Mouse (Mus musculus) heart, adult 18-20 months (tissue): ENCODE data around the gene Vmn1r198. TPM values are rescaled to one million over a fixed set of nuclear protein-coding genes. Genes with fewer than 3 reads are reported as not detected.
"Not testable (repeated sequence)": the region's sequence is repeated elsewhere in the genome, so short reads cannot be mapped to it uniquely, and the experiment has no call there.

ENCODE experiments used
- DNase-seq, 2 experiments: peaks; one replicate each; pipeline ENCODE4 v3.0.0; 2021 to 2022; ENCODE audit warnings: mixed read lengths in 1 of 2
- long read RNA-seq, 2 experiments: library from polyadenylated mRNA; stranded (forward); transcript quantifications; one replicate each; pipeline ENCODE4 v2.0.0; 2021
- total RNA-seq, 2 experiments: library from RNA; stranded (reverse); gene quantifications; 2 replicates each; pipeline ENCODE4 v1.2.3; 2021

Gene Vmn1r198
- total RNA-seq: not detected
- long read RNA-seq, experiment 1: 0 reads
- long read RNA-seq, experiment 2: 0 reads

GRCm38 (mm10) chr13:22350064-22350463, at the start of gene Vmn1r198:
Gene Vmn1r198, plus strand, starts transcription at chr13:22350364.
- DNase-seq: no peak

- not testable (repeated sequence) for DNase-seq
Measured at GRCm38 (mm10) chr13:22308075-22308474, 42.1 kb upstream of the Vmn1r198 start.

GRCm38 (mm10) chr13:22315361-22315760, 34.8 kb upstream of the Vmn1r198 start:
- DNase-seq: no peak

GRCm38 (mm10) chr13:22317366-22317765, 32.8 kb upstream of the Vmn1r198 start:
- no peak for DNase-seq

- no peak for DNase-seq
Measured at GRCm38 (mm10) chr13:22320091-22320490, 30.1 kb upstream of the Vmn1r198 start.

GRCm38 (mm10) chr13:22324289-22324688, 25.9 kb upstream of the Vmn1r198 start, which contains the start of gene Vmn1r197:
Gene Vmn1r197, plus strand, starts transcription at chr13:22324589.
- no peak for DNase-seq

GRCm38 (mm10) chr13:22333269-22333668, 16.9 kb upstream of the Vmn1r198 start:
- no peak for DNase-seq

GRCm38 (mm10) chr13:22335565-22335964, 14.6 kb upstream of the Vmn1r198 start:
- no peak for DNase-seq

- DNase-seq: no peak
Measured at GRCm38 (mm10) chr13:22350813-22351212, 649 bp downstream of the Vmn1r198 start.

- DNase-seq: no peak
Measured at GRCm38 (mm10) chr13:22379518-22379917, 29.4 kb downstream of the Vmn1r198 start, which contains the start of gene Vmn1r199. Gene Vmn1r199, plus strand, starts transcription at chr13:22379818.

- DNase-seq: peak; percentile 27 to 38
Measured at GRCm38 (mm10) chr13:22381128-22381527, 31.0 kb downstream of the Vmn1r198 start.

- DNase-seq: no peak
Measured at GRCm38 (mm10) chr13:22383401-22383800, 33.2 kb downstream of the Vmn1r198 start.

GRCm38 (mm10) chr13:22387050-22387449, 36.9 kb downstream of the Vmn1r198 start:
- DNase-seq: no peak

- DNase-seq: no peak
Measured at GRCm38 (mm10) chr13:22390073-22390472, 39.9 kb downstream of the Vmn1r198 start, which contains the start of gene Vmn1r200. Gene Vmn1r200, plus strand, starts transcription at chr13:22390373.

- no peak for DNase-seq
Measured at GRCm38 (mm10) chr13:22402978-22403377, 52.8 kb downstream of the Vmn1r198 start.

Other genes starting within 250 kb of the Vmn1r198 start
- gene Vmn1r189, start 244.5 kb upstream of the Vmn1r198 start, total RNA-seq: not detected
- gene Vmn1r191, start 166.4 kb upstream of the Vmn1r198 start, total RNA-seq: not detected
- not detected for gene Vmn1r192, start 159.2 kb upstream of the Vmn1r198 start, total RNA-seq
- gene Vmn1r193, start 127.2 kb upstream of the Vmn1r198 start, total RNA-seq: not detected
- gene Vmn1r194, start 106.1 kb upstream of the Vmn1r198 start, total RNA-seq: not detected
- not detected for gene Vmn1r195, start 79.8 kb upstream of the Vmn1r198 start, total RNA-seq
- gene Vmn1r196, start 60.4 kb upstream of the Vmn1r198 start, total RNA-seq: not detected
- not detected for gene Vmn1r197, start 25.8 kb upstream of the Vmn1r198 start, total RNA-seq
- gene Vmn1r199, start 29.5 kb downstream of the Vmn1r198 start, total RNA-seq: not detected
- gene Vmn1r200, start 40.0 kb downstream of the Vmn1r198 start, total RNA-seq: not detected
- gene Vmn1r201, start 121.6 kb downstream of the Vmn1r198 start, total RNA-seq: not detected
- gene Vmn1r202, start 155.0 kb downstream of the Vmn1r198 start, total RNA-seq: not detected
- not detected for gene Vmn1r203, start 167.8 kb downstream of the Vmn1r198 start, total RNA-seq
- gene Vmn1r204, start 202.8 kb downstream of the Vmn1r198 start, total RNA-seq: not detected
- gene Vmn1r205, start 242.6 kb downstream of the Vmn1r198 start, total RNA-seq: not detected